Mouse (Mus musculus) ES-E14 (cell line): ENCODE measurements around the gene Raf1. TPM values are rescaled to one million over a fixed set of nuclear protein-coding genes. Genes with fewer than 3 reads are reported as not detected.

Experiments
- DNase-seq: peaks from one replicate; pipeline ENCODE4 v3.0.0-alpha.2; 2013; ENCODE audit warnings: low read depth, low spot score
- H3K27ac ChIP-seq: 2 replicates; pipeline ENCODE4 v1.5.1; 2012; ENCODE audit warnings: low read depth, mild to moderate bottlenecking, low read length, moderate library complexity, mixed read lengths; ENCODE audit not compliant: poor library complexity, insufficient read depth, severe bottlenecking
- H3K36me3 ChIP-seq: 2 replicates; pipeline ENCODE4 v1.6.1; 2012; ENCODE audit warnings: mild to moderate bottlenecking, low read length, moderate library complexity, mixed read lengths; ENCODE audit not compliant: control insufficient read depth, poor library complexity, insufficient read depth, severe bottlenecking
- H3K4me1 ChIP-seq, 2 experiments: fragments of 150-350 bp in 1 of 2; sonication (generic) in 1 of 2; 2 replicates each; pipeline ENCODE4 v1.6.1; 2012; ENCODE audit warnings: low read length in 2 of 2, mild to moderate bottlenecking in 1 of 2, mixed read lengths in 1 of 2; ENCODE audit not compliant: control insufficient read depth in 2 of 2, insufficient read depth in 2 of 2, poor library complexity in 1 of 2
- H3K4me3 ChIP-seq, 2 experiments: fragments of 150-350 bp in 1 of 2; sonication (generic) in 1 of 2; 2 replicates each; pipeline ENCODE4 v1.5.1; 2012; ENCODE audit warnings: low read length in 2 of 2, low read depth in 1 of 2, mild to moderate bottlenecking in 1 of 2, mixed read lengths in 1 of 2; ENCODE audit not compliant: insufficient read depth in 1 of 2, poor library complexity in 1 of 2, severe bottlenecking in 1 of 2
- H3K9ac ChIP-seq: 2 replicates; pipeline ENCODE4 v1.6.1; 2012; ENCODE audit warnings: low read depth, mild to moderate bottlenecking, low read length, mixed read lengths; ENCODE audit not compliant: poor library complexity, insufficient read depth, severe bottlenecking
- H3K9me3 ChIP-seq: fragments of 150-350 bp; sonication (generic); 2 replicates; pipeline ENCODE4 v1.6.1; 2012; ENCODE audit warnings: low read depth, mild to moderate bottlenecking, low read length; ENCODE audit not compliant: control insufficient read depth, insufficient read depth
- CHD2 ChIP-seq: IDR thresholded peaks from 2 replicates; pipeline ENCODE4 v1.6.1; 2014; ENCODE audit warnings: mild to moderate bottlenecking, low read depth, low read length, inconsistent platforms
- HCFC1 ChIP-seq: IDR thresholded peaks from 2 replicates; pipeline ENCODE4 v1.6.1; 2012; ENCODE audit warnings: low read length, inconsistent platforms, borderline replicate concordance; ENCODE audit not compliant: insufficient read depth
- MAFK ChIP-seq: IDR thresholded peaks from 2 replicates; pipeline ENCODE4 v1.6.1; 2014; ENCODE audit warnings: mild to moderate bottlenecking, low read depth, low read length, inconsistent platforms; ENCODE audit not compliant: insufficient read depth
- ZC3H11A ChIP-seq: IDR thresholded peaks from 2 replicates; pipeline ENCODE4 v1.6.1; 2012; ENCODE audit warnings: low read depth, mild to moderate bottlenecking, inconsistent platforms, low read length, borderline replicate concordance
- ZNF384 ChIP-seq: IDR thresholded peaks from 2 replicates; pipeline ENCODE4 v1.6.1; 2012; ENCODE audit warnings: low read depth, low read length, inconsistent platforms
- in situ Hi-C, 2 experiments: fragments of 600-800 bp; cut with MboI; formaldehyde crosslinking; loops; one replicate each; pipeline ENCODE4 v1.15.1; 2025; ENCODE audit warnings: low sequenced_read_pairs in 2 of 2, inconsistent platforms in 1 of 2; ENCODE audit not compliant: unreplicated experiment in 2 of 2
- total RNA-seq: library from RNA; depleted of rRNA; stranded (reverse); fragments of 300-350 nt; gene quantifications from 2 replicates; pipeline ENCODE4 v1.2.3, GENCODE M21; 2012

Raf1 gene
- total RNA-seq, 1 experiment = 128 TPM

DNA sequence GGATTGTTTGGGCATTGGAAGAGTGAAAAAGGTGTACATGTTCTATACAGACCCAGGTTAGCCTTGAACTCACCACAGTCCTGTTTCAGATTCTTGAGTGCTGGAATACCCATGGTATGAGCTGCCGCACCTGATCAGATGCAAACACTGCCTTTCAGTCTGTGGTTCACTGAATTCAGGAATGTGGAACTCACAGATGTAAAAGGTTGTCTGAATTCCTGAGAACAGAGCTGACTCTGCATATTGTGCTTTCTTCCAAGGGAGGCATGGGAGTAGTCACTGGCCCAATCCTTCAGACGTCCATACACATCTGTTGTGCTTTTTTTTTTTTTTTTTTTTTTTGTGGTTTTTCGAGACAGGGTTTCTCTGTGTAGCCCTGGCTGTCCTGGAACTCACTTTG is 34.8 kb upstream of the Raf1 start:
- TF ChIP-seq HCFC1 (no peak), MAFK (peak; percentile 79), CHD2 (no peak), ZC3H11A (no peak), ZNF384 (peak; percentile 38; the same call in 1 of the 2 replicates)
- in situ Hi-C loops = no loop called here
- peaks cover 0 to 13% of the 10 kb centered on the region in 2 experiments; a peak in 2 of 4 replicates for H3K4me1 ChIP-seq
- no peak overlapping the region for H3K9ac ChIP-seq
- no peaks in the 10 kb centered on the region for H3K9me3 ChIP-seq
- H3K27ac ChIP-seq = no peak overlapping the region
- H3K36me3 ChIP-seq = no peaks in the 10 kb centered on the region
- DNase-seq = no peak
- H3K4me3 ChIP-seq = no peak overlapping the region

DNA sequence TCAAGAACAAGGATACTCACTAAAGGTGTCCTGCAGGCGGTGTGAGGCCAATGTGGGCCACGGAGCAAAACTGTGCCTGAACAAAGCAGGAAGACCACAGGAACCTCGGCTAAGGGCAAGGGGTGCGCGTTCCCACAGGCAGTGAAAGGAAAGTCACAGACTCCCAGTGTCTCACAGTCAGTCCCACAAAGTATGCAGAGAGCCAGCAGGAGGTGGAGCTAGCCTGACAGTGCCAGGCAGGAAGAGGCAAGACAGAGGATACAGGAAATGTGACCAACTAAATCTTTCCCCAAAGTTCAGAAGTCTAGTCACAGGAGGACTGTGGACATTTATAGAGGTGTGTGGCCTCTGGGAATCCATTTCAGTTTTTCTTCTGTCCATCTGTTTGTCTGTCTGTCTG is 26.5 kb upstream of the Raf1 start:
- DNase-seq = no peak
- peak overlapping the region in 1 of 2 experiments; percentile 35; a peak in 1 of 4 replicates for H3K4me3 ChIP-seq

GRCm38 (mm10) chr6:115701302-115701701 is 24.9 kb upstream of the Raf1 start:
- TF ChIP-seq ZC3H11A (0 out of 2 replicates have a peak, but pooled peaks have one; percentile 14), HCFC1 (no peak), MAFK (no peak)
- in situ Hi-C loops = no loop called here
- Histone ChIP-seq H3K9ac (peak overlapping the region; percentile 33; the same call in 1 of the 2 replicates), H3K4me3 (peak overlapping the region in 1 of 2 experiments; percentile 33; a peak in 2 of 4 replicates), H3K27ac (no peak overlapping the region), H3K36me3 (no peaks in the 10 kb centered on the region), H3K9me3 (no peaks in the 10 kb centered on the region), H3K4me1 (peaks cover 0 to 9% of the 10 kb centered on the region in 2 experiments; a peak in 2 of 4 replicates)
- no peak for DNase-seq

More for the DNA sequence above, 26.5 kb upstream of the Raf1 start:
- in situ Hi-C loops = no loop called here
- H3K9ac ChIP-seq = 0 out of 2 replicates have a peak overlapping the region, but pooled peaks have one; percentile 7
- H3K36me3 ChIP-seq = no peaks in the 10 kb centered on the region
- H3K27ac ChIP-seq = no peak overlapping the region
- peaks cover 0 to 9% of the 10 kb centered on the region in 2 experiments; a peak in 1 of 4 replicates for H3K4me1 ChIP-seq
- H3K9me3 ChIP-seq = no peaks in the 10 kb centered on the region
- TF ChIP-seq MAFK (no peak), HCFC1 (no peak), ZC3H11A (no peak), ZNF384 (no peak), CHD2 (no peak)

- H3K9ac ChIP-seq = no peak overlapping the region
- H3K9me3 ChIP-seq = no peaks in the 10 kb centered on the region
- in situ Hi-C loops = no loop called here
- TF ChIP-seq CHD2 (no peak), MAFK (no peak), HCFC1 (no peak), ZNF384 (no peak), ZC3H11A (no peak)
- no peak overlapping the region for H3K4me3 ChIP-seq
- DNase-seq = no peak
- no peaks in the 10 kb centered on the region for H3K36me3 ChIP-seq
- no peak overlapping the region for H3K27ac ChIP-seq
- peaks cover 0 to 9% of the 10 kb centered on the region in 2 experiments; a peak in 2 of 4 replicates for H3K4me1 ChIP-seq
Measured at GRCm38 (mm10) chr6:115700778-115701177, 24.3 kb upstream of the Raf1 start.

DNA sequence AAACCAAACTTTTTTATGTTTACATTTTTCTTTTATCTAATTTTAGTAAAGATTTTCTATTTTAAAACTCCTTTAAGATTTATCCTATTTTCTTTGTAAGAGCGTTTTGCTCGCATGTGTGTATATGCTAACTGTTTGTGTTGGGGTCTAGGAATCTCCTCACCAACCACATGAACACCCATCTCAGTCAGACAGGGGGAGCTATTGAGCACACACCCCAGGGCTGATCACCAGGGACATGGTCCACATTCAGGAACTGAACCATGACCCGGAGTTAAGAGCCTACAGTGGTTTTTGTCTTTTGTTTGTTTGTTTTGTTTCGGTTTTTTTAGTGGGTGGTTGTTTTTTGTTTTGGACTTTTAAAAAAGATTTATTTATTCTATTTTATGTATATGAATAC is 22.3 kb upstream of the Raf1 start:
- Histone ChIP-seq H3K9me3 (no peaks in the 10 kb centered on the region), H3K4me3 (no peak overlapping the region), H3K9ac (no peak overlapping the region), H3K36me3 (no peaks in the 10 kb centered on the region), H3K4me1 (peaks cover 3 to 12% of the 10 kb centered on the region in 2 experiments; a peak in 2 of 4 replicates), H3K27ac (no peak overlapping the region)
- no peak for TF ChIP-seq MAFK
- no peak for DNase-seq
- in situ Hi-C loops = no loop called here
